Mouse (Mus musculus): ENCODE measurements at regions not wholly inside any gene's neighbourhood (a gene's known extent, or its start where the extent isn't known, plus 50 kb on each side); places are given as distances from the start of the nearest gene placed in this dataset.

- DNase-seq (ENCODE audit: low read depth), result no peak
Observed at GRCm38 (mm10) chr7:37337616-37338015, 435.8 kb downstream of the Zfp536 start.

- DNase-seq (ENCODE audit: low read depth), result no peak
Observed at GRCm38 (mm10) chr7:37338067-37338501, 435.4 kb downstream of the Zfp536 start.

GRCm38 (mm10) chr7:37342613-37343012 lies 430.8 kb downstream of the Zfp536 start:
- no peak for DNase-seq (ENCODE audit: low read depth)

GRCm38 (mm10) chr7:37343021-37343593 lies 430.3 kb downstream of the Zfp536 start:
- DNase-seq (ENCODE audit: low read depth), result no peak

- DNase-seq (ENCODE audit: low read depth), result no peak
Observed at GRCm38 (mm10) chr7:37343691-37344233, 429.7 kb downstream of the Zfp536 start.

DNA sequence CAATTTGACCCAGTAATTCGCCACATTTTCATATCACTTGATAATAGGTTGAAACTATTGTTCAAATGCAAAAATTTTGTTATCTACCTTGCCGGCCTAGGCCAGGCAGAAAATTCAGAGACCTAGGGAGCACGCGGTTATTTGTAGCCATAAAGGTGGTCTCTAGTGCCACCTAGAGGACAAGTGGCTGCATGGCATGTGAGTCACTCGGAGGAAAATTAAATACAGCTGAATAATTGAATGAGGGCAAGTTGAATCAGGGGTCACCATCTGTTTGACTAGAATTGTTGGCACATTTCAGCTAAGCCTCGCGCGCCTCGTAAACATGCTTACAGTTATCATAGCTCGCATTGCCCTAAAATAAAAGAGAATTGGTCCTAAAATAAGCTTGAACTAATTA lies 427.4 kb downstream of the Zfp536 start:
- DNase-seq (ENCODE audit: low read depth), result peak; percentile 57

GRCm38 (mm10) chr7:37357647-37358395 lies 415.6 kb downstream of the Zfp536 start:
- peak; percentile 81 for DNase-seq (ENCODE audit: low read depth)

DNA sequence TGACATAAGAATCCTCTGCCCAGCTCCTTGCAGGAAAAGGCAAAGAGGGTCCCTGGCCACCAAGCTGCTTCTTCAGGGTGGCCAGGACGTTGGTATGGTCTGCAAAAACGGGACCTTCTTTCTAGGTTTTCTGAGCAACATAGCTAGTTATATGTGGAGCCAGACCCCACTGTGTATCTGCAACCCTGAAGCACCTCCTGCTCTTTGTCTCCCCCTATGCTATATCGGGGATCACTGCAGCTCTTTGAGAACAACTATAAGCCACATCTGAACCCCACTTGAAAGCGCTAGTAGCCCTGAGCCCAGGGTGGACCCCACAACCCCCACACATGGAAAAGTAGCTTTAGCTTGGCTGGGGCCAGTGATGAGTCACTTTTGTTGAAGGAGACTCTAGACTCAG lies 414.9 kb downstream of the Zfp536 start:
- DNase-seq (ENCODE audit: low read depth), result no peak

GRCm38 (mm10) chr7:37359473-37359872 lies 414.0 kb downstream of the Zfp536 start:
- no peak for DNase-seq (ENCODE audit: low read depth)

GRCm38 (mm10) chr7:37360171-37360570 lies 413.3 kb downstream of the Zfp536 start:
- DNase-seq (ENCODE audit: low read depth), result peak; percentile 43

DNA sequence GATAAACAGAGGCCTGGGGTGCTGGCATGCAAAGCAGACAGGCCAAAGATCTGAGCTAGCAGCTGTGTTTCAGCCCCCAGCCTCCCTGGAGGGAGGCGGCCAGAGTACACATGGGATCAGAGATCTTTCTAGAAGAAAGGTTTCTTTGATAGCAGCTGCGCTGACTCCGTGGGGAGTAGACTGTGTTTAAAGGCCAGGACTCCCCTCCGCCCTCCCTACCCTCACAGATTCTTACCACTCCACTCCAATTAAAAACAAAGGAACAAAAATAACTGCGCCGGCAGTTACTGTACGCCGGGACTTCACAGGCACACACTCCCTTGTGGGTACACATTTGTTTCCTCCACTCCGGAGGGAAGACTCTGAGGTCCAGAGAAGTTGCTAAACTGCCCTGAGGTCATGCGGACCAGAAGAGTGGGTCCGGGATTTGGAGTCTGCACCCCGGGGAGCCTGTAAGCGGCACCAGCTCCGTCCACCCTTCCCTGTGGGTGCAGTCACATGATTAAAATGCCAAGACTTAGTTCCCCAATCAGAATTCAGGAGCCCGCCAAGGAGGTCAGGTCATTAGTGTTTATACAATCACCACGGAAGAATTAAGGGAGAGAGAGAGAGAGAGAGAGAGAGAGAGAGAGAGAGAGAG lies 411.5 kb downstream of the Zfp536 start:
- DNase-seq (ENCODE audit: low read depth), result no peak

- no peak for DNase-seq (ENCODE audit: low read depth)
Observed at GRCm38 (mm10) chr7:37362879-37363278, 410.6 kb downstream of the Zfp536 start.

DNA sequence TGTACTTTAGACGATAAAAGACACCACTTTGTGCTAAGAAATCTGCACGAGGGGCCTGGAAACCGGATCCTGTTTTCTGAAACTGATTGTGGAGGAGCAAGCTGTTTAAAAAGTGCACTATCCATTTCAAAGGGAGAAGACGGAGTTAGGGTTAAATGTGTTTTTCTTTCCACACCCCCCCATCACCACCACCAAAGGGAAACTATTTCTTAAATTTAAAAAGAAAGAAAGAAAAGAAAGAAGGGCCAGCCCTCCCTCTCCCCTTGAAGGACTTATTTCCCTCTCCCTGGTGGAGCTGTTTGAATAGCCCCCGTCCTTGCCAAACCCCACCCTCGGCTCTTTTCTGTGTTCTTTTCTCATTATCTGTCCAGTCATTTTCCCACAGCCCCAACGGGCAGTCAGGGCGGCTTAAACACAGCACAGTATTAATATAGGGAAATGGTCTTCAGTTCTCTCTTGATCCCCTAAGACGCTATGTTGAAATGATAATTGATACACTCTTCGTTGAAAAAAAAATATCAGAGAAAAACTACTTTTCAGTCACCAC lies 409.7 kb downstream of the Zfp536 start:
- no peak for DNase-seq (ENCODE audit: low read depth)

GRCm38 (mm10) chr7:37364221-37364620 lies 409.2 kb downstream of the Zfp536 start:
- no peak for DNase-seq (ENCODE audit: low read depth)

DNA sequence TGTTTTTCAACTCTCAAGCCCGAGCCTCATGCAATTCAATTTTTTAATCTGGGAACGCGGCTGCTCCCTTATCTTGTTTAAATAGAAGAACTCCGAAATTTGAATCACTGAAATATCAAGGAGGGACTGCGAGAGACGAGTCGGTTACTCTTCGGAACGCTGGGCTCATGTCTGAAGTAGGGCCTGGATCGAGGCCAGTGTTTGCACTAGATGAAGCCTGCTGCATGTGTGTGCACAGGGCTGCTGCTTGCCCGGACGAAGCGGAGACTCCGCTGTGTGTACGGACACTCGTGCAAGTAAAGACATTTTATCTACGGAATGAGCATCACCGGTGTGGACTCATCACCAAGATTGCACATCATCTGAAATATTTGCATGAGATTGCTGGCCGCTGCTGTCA lies 407.4 kb downstream of the Zfp536 start:
- no peak for DNase-seq (ENCODE audit: low read depth)

- no peak for DNase-seq (ENCODE audit: low read depth)
Observed at GRCm38 (mm10) chr7:37369698-37370097, 403.7 kb downstream of the Zfp536 start.

DNA sequence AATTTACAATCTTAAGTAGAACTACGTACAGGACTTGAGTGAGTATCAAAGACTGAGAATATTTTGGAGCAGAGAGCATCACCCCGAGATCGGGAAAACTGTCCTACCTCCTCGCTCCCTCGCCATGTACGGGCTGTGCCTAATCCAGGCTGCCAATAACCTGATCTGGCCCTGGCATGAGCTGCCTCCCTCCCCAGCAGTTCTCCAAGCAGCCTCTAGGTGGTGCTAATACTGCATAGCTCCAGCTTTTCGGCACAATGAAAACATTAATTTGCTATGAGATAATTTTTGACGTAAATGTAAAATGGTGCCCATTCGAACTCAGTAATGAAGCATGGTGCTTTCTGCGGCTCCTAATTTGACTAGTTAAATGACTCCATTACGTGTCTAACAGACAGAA lies 399.6 kb downstream of the Zfp536 start:
- peak; percentile 70 for DNase-seq (ENCODE audit: low read depth)

GRCm38 (mm10) chr7:37375044-37375443 lies 398.4 kb downstream of the Zfp536 start:
- no peak for DNase-seq (ENCODE audit: low read depth)

- no peak for DNase-seq (ENCODE audit: low read depth)
Observed at GRCm38 (mm10) chr7:37375591-37375990, 397.9 kb downstream of the Zfp536 start.

- no peak for DNase-seq (ENCODE audit: low read depth)
Observed at GRCm38 (mm10) chr7:37376207-37376606, 397.2 kb downstream of the Zfp536 start.

DNA sequence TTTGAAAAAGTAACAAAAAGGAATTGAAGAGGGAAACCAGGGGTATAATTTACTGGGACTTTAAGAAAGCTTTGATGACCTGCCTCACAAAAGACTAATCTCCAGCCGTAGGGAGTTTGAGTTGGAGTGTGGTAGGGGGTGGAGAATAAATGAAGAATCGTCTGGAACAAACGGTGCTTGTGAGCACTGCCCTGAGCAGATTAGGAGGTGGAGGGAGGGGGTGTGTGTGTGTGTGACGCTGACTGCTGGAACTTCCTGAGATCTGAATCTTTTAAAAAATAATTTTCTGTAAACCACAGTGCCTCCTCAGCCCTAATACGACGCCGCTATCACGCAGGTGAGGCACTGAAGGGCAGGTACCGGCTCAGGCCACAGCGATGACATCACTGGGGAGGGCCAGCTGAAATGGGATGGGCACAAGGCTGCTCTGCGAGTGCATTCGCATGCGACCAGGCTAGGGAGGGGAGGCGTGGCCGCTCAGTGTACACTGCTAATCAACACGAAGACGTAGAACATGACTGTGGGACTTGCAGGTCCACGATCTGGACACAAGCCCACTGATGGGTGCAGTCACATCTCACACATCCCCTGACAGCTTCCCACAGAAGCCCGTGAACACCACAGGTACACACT lies 395.4 kb downstream of the Zfp536 start:
- no peak for DNase-seq (ENCODE audit: low read depth)

- no peak for DNase-seq (ENCODE audit: low read depth)
Observed at GRCm38 (mm10) chr7:37387871-37388270, 385.6 kb downstream of the Zfp536 start.

Measured in naive thymus-derived CD4-positive, alpha-beta T cell, adult 2 months (primary cell).